Mouse (Mus musculus) heart, embryonic 10.5 days (tissue): ENCODE data around the gene Enah. TPM values are rescaled to one million over a fixed set of nuclear protein-coding genes. Genes with fewer than 3 reads are reported as not detected.

Experiments
- DNase-seq: peaks from one replicate; pipeline ENCODE4 v3.0.0-alpha.2; 2017; ENCODE audit warnings: low spot score
- H3K27ac ChIP-seq: fragments of 300-500 bp; sonication (generic); 2 replicates; pipeline ENCODE4 v1.5.1; 2016; ENCODE audit warnings: mild to moderate bottlenecking
- H3K27me3 ChIP-seq: fragments of 300-500 bp; sonication (generic); 2 replicates; pipeline ENCODE4 v1.6.1; 2016; ENCODE audit warnings: mild to moderate bottlenecking; ENCODE audit not compliant: poor library complexity, insufficient read depth, severe bottlenecking
- H3K36me3 ChIP-seq: fragments of 300-500 bp; sonication (generic); 2 replicates; pipeline ENCODE4 v1.6.1; 2016; ENCODE audit warnings: mild to moderate bottlenecking, moderate library complexity
- H3K4me1 ChIP-seq: fragments of 300-500 bp; sonication (generic); 2 replicates; pipeline ENCODE4 v1.6.1; 2016; ENCODE audit warnings: mild to moderate bottlenecking
- H3K4me3 ChIP-seq: fragments of 300-500 bp; sonication (generic); 2 replicates; pipeline ENCODE4 v1.5.1; 2016; ENCODE audit warnings: mild to moderate bottlenecking, moderate library complexity
- H3K9me3 ChIP-seq: fragments of 300-500 bp; sonication (generic); 2 replicates; pipeline ENCODE4 v1.6.1; 2016; ENCODE audit warnings: mild to moderate bottlenecking, moderate library complexity
- WGBS: fragments of 180-500 bp; shearing (Covaris S2); methylation state at CpG from one replicate; pipeline ENCODE4 v1.1.7; 2016; 5-methylcytosine and 5-hydroxymethylcytosine counted together
- polyA plus RNA-seq: library from polyadenylated mRNA; unstranded; fragments of >200 nt; fragmentation: Nextera tagmentation; extraction: Ambion mirVana; gene quantifications from 2 replicates; pipeline ENCODE4 v1.2.1, GENCODE M21; 2016

The Enah gene
- polyA plus RNA-seq, 1 experiment from 2014 or later = 24.5 TPM

GRCm38 (mm10) chr1:181980017-181980719 is 39.6 kb downstream of the Enah start:
- no peak overlapping the region for H3K27ac ChIP-seq
- no peaks in the 10 kb centered on the region for H3K9me3 ChIP-seq
- no peaks in the 10 kb centered on the region for H3K27me3 ChIP-seq
- WGBS = 92% methylated on average over 14 of the region's 14 CpGs
- no peak overlapping the region for H3K4me3 ChIP-seq
- H3K4me1 ChIP-seq = peaks cover 19% of the 10 kb centered on the region
- H3K36me3 ChIP-seq = peaks cover 14% of the 10 kb centered on the region
- no peak for DNase-seq

- 42% methylated on average over 3 of the region's 3 CpGs for WGBS
- Histone ChIP-seq H3K36me3 (no peaks in the 10 kb centered on the region), H3K27ac (peak overlapping the region; percentile 74; the same call in 1 of the 2 replicates)
Observed at GRCm38 (mm10) chr1:181975510-181975909, 44.3 kb downstream of the Enah start.

GRCm38 (mm10) chr1:181974897-181975296 is 44.9 kb downstream of the Enah start:
- DNase-seq = no peak
- peaks cover 54% of the 10 kb centered on the region for H3K4me1 ChIP-seq
- H3K27ac ChIP-seq = peak overlapping the region; percentile 42; the same call in 1 of the 2 replicates
- H3K36me3 ChIP-seq = no peaks in the 10 kb centered on the region
- no peaks in the 10 kb centered on the region for H3K27me3 ChIP-seq
- no peaks in the 10 kb centered on the region for H3K9me3 ChIP-seq
- no peak overlapping the region for H3K4me3 ChIP-seq

More at GRCm38 (mm10) chr1:181975510-181975909, 44.3 kb downstream of the Enah start:
- Histone ChIP-seq H3K9me3 (no peaks in the 10 kb centered on the region), H3K4me1 (peaks cover 54% of the 10 kb centered on the region), H3K27me3 (no peaks in the 10 kb centered on the region), H3K4me3 (0 out of 2 replicates have a peak overlapping the region, but pooled peaks have one; percentile 3)
- DNase-seq = peak; percentile 78

GRCm38 (mm10) chr1:181965277-181965676 is 54.5 kb downstream of the Enah start:
- no peaks in the 10 kb centered on the region for H3K27me3 ChIP-seq
- H3K4me3 ChIP-seq = no peak overlapping the region
- peaks cover 11% of the 10 kb centered on the region; the same call in 1 of the 2 replicates for H3K36me3 ChIP-seq
- H3K9me3 ChIP-seq = no peaks in the 10 kb centered on the region
- 89% methylated on average over 1 of the region's 1 CpGs for WGBS
- DNase-seq = no peak
- peaks cover 3% of the 10 kb centered on the region; the same call in 1 of the 2 replicates for H3K4me1 ChIP-seq
- no peak overlapping the region for H3K27ac ChIP-seq

GRCm38 (mm10) chr1:181963827-181964226 is 56.0 kb downstream of the Enah start:
- Histone ChIP-seq H3K36me3 (peaks cover 16% of the 10 kb centered on the region; the same call in 1 of the 2 replicates), H3K27ac (no peak overlapping the region)
- 77% methylated on average over 3 of the region's 3 CpGs for WGBS

GRCm38 (mm10) chr1:181963351-181963750 is 56.4 kb downstream of the Enah start:
- Histone ChIP-seq H3K4me3 (no peak overlapping the region), H3K36me3 (peaks cover 16% of the 10 kb centered on the region; the same call in 1 of the 2 replicates), H3K27ac (no peak overlapping the region), H3K27me3 (no peaks in the 10 kb centered on the region), H3K4me1 (peaks cover 3% of the 10 kb centered on the region; the same call in 1 of the 2 replicates), H3K9me3 (no peaks in the 10 kb centered on the region)
- DNase-seq = no peak
- 94% methylated on average over 4 of the region's 4 CpGs for WGBS

More at GRCm38 (mm10) chr1:181963827-181964226, 56.0 kb downstream of the Enah start:
- DNase-seq = no peak
- Histone ChIP-seq H3K4me1 (peaks cover 3% of the 10 kb centered on the region; the same call in 1 of the 2 replicates), H3K27me3 (no peaks in the 10 kb centered on the region), H3K9me3 (no peaks in the 10 kb centered on the region), H3K4me3 (no peak overlapping the region)

GRCm38 (mm10) chr1:181960383-181960782 is 59.4 kb downstream of the Enah start:
- no peaks in the 10 kb centered on the region for H3K9me3 ChIP-seq
- 90% methylated on average over 3 of the region's 3 CpGs for WGBS
- no peak overlapping the region for H3K4me3 ChIP-seq
- H3K4me1 ChIP-seq = no peaks in the 10 kb centered on the region
- peaks cover 30% of the 10 kb centered on the region; the same call in 1 of the 2 replicates for H3K36me3 ChIP-seq
- no peak for DNase-seq
- no peaks in the 10 kb centered on the region for H3K27me3 ChIP-seq
- no peak overlapping the region for H3K27ac ChIP-seq

- no peaks in the 10 kb centered on the region for H3K27me3 ChIP-seq
- H3K4me3 ChIP-seq = no peak overlapping the region
- H3K9me3 ChIP-seq = no peaks in the 10 kb centered on the region
- DNase-seq = no peak
- 81% methylated on average over 1 of the region's 1 CpGs for WGBS
- no peak overlapping the region for H3K27ac ChIP-seq
- H3K4me1 ChIP-seq = no peaks in the 10 kb centered on the region
- peaks cover 34% of the 10 kb centered on the region; the same call in 1 of the 2 replicates for H3K36me3 ChIP-seq
Observed at GRCm38 (mm10) chr1:181958392-181958791, 61.4 kb downstream of the Enah start.

- H3K9me3 ChIP-seq = no peaks in the 10 kb centered on the region
- no peaks in the 10 kb centered on the region for H3K4me1 ChIP-seq
- no peak overlapping the region for H3K27ac ChIP-seq
- 94% methylated on average over 2 of the region's 2 CpGs for WGBS
- H3K27me3 ChIP-seq = no peaks in the 10 kb centered on the region
- no peak overlapping the region for H3K4me3 ChIP-seq
- DNase-seq = no peak
- peaks cover 34% of the 10 kb centered on the region; the same call in 1 of the 2 replicates for H3K36me3 ChIP-seq
Observed at GRCm38 (mm10) chr1:181957736-181958135, 62.1 kb downstream of the Enah start.

GRCm38 (mm10) chr1:181953547-181953946 is 66.2 kb downstream of the Enah start:
- no peak overlapping the region for H3K4me3 ChIP-seq
- no peaks in the 10 kb centered on the region for H3K9me3 ChIP-seq
- H3K27ac ChIP-seq = no peak overlapping the region
- no peak for DNase-seq
- peaks cover 26% of the 10 kb centered on the region for H3K36me3 ChIP-seq
- no peaks in the 10 kb centered on the region for H3K27me3 ChIP-seq
- H3K4me1 ChIP-seq = peaks cover 6% of the 10 kb centered on the region; the same call in 1 of the 2 replicates

GRCm38 (mm10) chr1:181951266-181951665 is 68.5 kb downstream of the Enah start:
- Histone ChIP-seq H3K27me3 (no peaks in the 10 kb centered on the region), H3K27ac (no peak overlapping the region), H3K4me1 (peaks cover 6% of the 10 kb centered on the region; the same call in 1 of the 2 replicates), H3K9me3 (no peaks in the 10 kb centered on the region), H3K36me3 (peaks cover 24% of the 10 kb centered on the region), H3K4me3 (no peak overlapping the region)
- DNase-seq = no peak
- 85% methylated on average over 5 of the region's 5 CpGs for WGBS

- Histone ChIP-seq H3K27me3 (no peaks in the 10 kb centered on the region), H3K4me3 (no peak overlapping the region), H3K4me1 (peaks cover 6% of the 10 kb centered on the region; the same call in 1 of the 2 replicates), H3K36me3 (peaks cover 21% of the 10 kb centered on the region), H3K9me3 (no peaks in the 10 kb centered on the region), H3K27ac (no peak overlapping the region)
- WGBS = 92% methylated on average over 9 of the region's 9 CpGs
- DNase-seq = no peak
Observed at GRCm38 (mm10) chr1:181950721-181951120, 69.1 kb downstream of the Enah start.

- Histone ChIP-seq H3K9me3 (no peaks in the 10 kb centered on the region), H3K4me3 (no peak overlapping the region), H3K27me3 (no peaks in the 10 kb centered on the region), H3K4me1 (peaks cover 6% of the 10 kb centered on the region; the same call in 1 of the 2 replicates), H3K36me3 (peaks cover 18% of the 10 kb centered on the region), H3K27ac (no peak overlapping the region)
- DNase-seq = no peak
- 88% methylated on average over 3 of the region's 3 CpGs for WGBS
Observed at GRCm38 (mm10) chr1:181948191-181948590, 71.6 kb downstream of the Enah start.
